Mouse (Mus musculus) myocyte (in vitro differentiated cells): ENCODE measurements around the gene Vdac1.

Experiments
- MYOD1 ChIP-seq, 3 experiments: IDR thresholded peaks; one replicate each; pipeline ENCODE4 v1.6.1; 2011; ENCODE audit warnings: control low read depth in 2 of 3, low read depth in 2 of 3, mild to moderate bottlenecking in 2 of 3, moderate library complexity in 1 of 3; ENCODE audit not compliant: insufficient read length in 2 of 3, control insufficient read depth in 1 of 3
- POLR2A ChIP-seq: IDR thresholded peaks from one replicate; pipeline ENCODE4 v1.6.1; 2011; ENCODE audit warnings: low read depth, mild to moderate bottlenecking, control low read depth, moderate library complexity; ENCODE audit not compliant: insufficient read length
- POLR2AphosphoS2 ChIP-seq: IDR thresholded peaks from one replicate; pipeline ENCODE4 v1.6.1; 2011; ENCODE audit warnings: low read depth, control low read depth; ENCODE audit not compliant: insufficient read length
- SRF ChIP-seq: IDR thresholded peaks from one replicate; pipeline ENCODE4 v1.6.1; 2011; ENCODE audit warnings: low read depth; ENCODE audit not compliant: control insufficient read depth, insufficient read length
- TCF12 ChIP-seq: IDR thresholded peaks from one replicate; pipeline ENCODE4 v1.6.1; 2011; ENCODE audit warnings: mild to moderate bottlenecking, control low read depth; ENCODE audit not compliant: poor library complexity, insufficient read depth, severe bottlenecking
- TCF3 ChIP-seq: IDR thresholded peaks from one replicate; pipeline ENCODE4 v1.6.1; 2011; ENCODE audit warnings: low read depth, control low read depth; ENCODE audit not compliant: insufficient read length
- USF1 ChIP-seq: IDR thresholded peaks from one replicate; pipeline ENCODE4 v1.6.1; 2011; ENCODE audit warnings: low read depth, mild to moderate bottlenecking, control low read depth, moderate library complexity

GRCm38 (mm10) chr11:52419861-52420260 lies 59.2 kb downstream of the Vdac1 start:
- no peak for TF ChIP-seq MYOD1 (IDR thresholded peaks at IDR 0.05; ENCODE audit: control insufficient read depth in 1 of 3, insufficient read length in 2 of 3, low read depth in 2 of 3)
- no peak for TF ChIP-seq POLR2A
- no peak for TF ChIP-seq USF1
- no peak for TF ChIP-seq POLR2AphosphoS2
- no peak for TF ChIP-seq SRF
- TF ChIP-seq TCF12, result no peak
- TF ChIP-seq TCF3, result no peak
